Mouse (Mus musculus) lung, adult 2 months (tissue): Measurements from ENCODE around the gene Smpd3. TPM values are rescaled to one million over a fixed set of nuclear protein-coding genes. Genes with fewer than 3 reads are reported as not detected.

Experiments used
- DNase-seq: peaks from one replicate; pipeline ENCODE4 v3.0.0; 2022
- H3K4me1 ChIP-seq: fragments of 200-500 bp; 2 replicates; pipeline ENCODE4 v1.6.1; 2011; ENCODE audit warnings: low read length; ENCODE audit not compliant: control insufficient read depth, insufficient read depth
- H3K4me3 ChIP-seq: fragments of 200-500 bp; replicated peaks from 2 replicates; pipeline ENCODE3; 2011; ENCODE audit warnings: low read depth, mild to moderate bottlenecking, control low read depth, low read length; ENCODE audit errors: extremely low read depth
- CTCF ChIP-seq: fragments of 200-500 bp; IDR thresholded peaks from 2 replicates; pipeline ENCODE4 v1.5.1; 2011; ENCODE audit warnings: mild to moderate bottlenecking, low read length, control low read depth; ENCODE audit not compliant: insufficient read depth
- POLR2A ChIP-seq: fragments of 200-500 bp; IDR thresholded peaks from 2 replicates; pipeline ENCODE4 v1.6.1; 2011; ENCODE audit warnings: low read depth, mild to moderate bottlenecking, control low read depth, low read length, borderline replicate concordance; ENCODE audit errors: extremely low read depth
- WGBS: fragments of 180-500 bp; shearing (Covaris S2); methylation state at CpG from one replicate; pipeline ENCODE4 v1.1.7; 2018; 5-methylcytosine and 5-hydroxymethylcytosine counted together
- polyA plus RNA-seq: library from polyadenylated mRNA; depleted of rRNA; stranded (reverse); fragments of >200 nt; gene quantifications from 2 replicates; pipeline ENCODE4 v1.2.3, GENCODE M21; 2012

Gene Smpd3
- polyA plus RNA-seq, 1 experiment = 7.6 TPM

DNA sequence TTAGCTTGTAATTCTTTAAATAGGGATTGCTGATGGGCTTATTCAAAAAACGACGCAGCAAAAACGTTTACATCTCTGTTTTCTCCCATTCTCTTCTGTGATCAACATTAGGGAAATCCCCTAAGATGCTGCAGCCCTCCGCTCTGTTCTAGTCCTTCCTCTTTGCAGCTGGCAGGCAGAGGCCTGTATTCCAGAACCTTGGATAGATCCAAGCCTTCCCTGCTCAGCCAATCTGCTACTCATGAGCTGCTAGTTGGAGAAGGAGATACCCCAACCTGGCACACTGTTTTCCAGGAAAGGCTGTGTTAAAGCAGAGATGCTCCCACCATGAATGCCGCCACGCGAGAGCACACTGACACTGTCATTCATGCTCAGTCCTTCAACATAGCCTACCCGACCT lies 4.4 kb downstream of the Smpd3 start:
- DNase-seq = no peak
- H3K4me3 ChIP-seq = no peak overlapping the region
- 0 out of 2 replicates have a peak, but pooled peaks cover 3% of the 10 kb centered on the region for H3K4me1 ChIP-seq
- TF ChIP-seq CTCF (no peak), POLR2A (no peak)
- 30% methylated on average over 8 of the region's 8 CpGs for WGBS

- 0 out of 2 replicates have a peak, but pooled peaks cover 3% of the 10 kb centered on the region for H3K4me1 ChIP-seq
- DNase-seq = no peak
- 77% methylated on average over 4 of the region's 4 CpGs for WGBS
- TF ChIP-seq POLR2A (no peak), CTCF (no peak)
- H3K4me3 ChIP-seq = no peak overlapping the region
Measured at GRCm38 (mm10) chr8:106332498-106332897, 5.3 kb downstream of the Smpd3 start.

DNA sequence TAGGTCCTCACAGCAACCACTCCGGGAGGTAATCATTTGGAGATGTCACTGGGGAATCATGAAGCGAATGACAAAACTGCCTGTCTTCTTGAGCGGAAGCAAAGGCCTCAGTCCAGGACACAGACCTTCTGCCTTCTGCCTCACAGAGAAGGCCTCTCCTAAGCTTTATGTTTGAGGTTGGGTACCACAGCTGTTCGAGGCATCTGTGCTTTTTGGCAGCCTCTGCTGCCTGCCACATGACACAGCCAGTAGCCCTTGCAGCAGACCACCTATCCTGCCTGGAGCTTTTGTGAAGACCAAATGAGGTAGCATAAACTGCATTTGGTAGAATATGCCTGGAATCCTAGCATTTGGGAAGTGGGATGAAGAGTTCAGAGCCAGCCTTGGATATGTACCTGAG lies 11.2 kb downstream of the Smpd3 start:
- Histone ChIP-seq H3K4me3 (no peak overlapping the region), H3K4me1 (no peaks in the 10 kb centered on the region)
- TF ChIP-seq CTCF (no peak), POLR2A (no peak)
- 76% methylated on average over 4 of the region's 4 CpGs for WGBS
- DNase-seq = no peak

GRCm38 (mm10) chr8:106321434-106321833 lies 16.4 kb downstream of the Smpd3 start:
- DNase-seq = no peak
- TF ChIP-seq CTCF = no peak
- no peak for TF ChIP-seq POLR2A
- Histone ChIP-seq H3K4me1 (no peaks in the 10 kb centered on the region), H3K4me3 (no peak overlapping the region)
- WGBS = 87% methylated on average over 7 of the region's 7 CpGs

- 73% methylated on average over 6 of the region's 6 CpGs for WGBS
- Histone ChIP-seq H3K4me1 (no peaks in the 10 kb centered on the region), H3K4me3 (no peak overlapping the region)
- TF ChIP-seq CTCF (no peak), POLR2A (no peak)
- no peak for DNase-seq
Measured at GRCm38 (mm10) chr8:106320002-106320401, 17.8 kb downstream of the Smpd3 start.

DNA sequence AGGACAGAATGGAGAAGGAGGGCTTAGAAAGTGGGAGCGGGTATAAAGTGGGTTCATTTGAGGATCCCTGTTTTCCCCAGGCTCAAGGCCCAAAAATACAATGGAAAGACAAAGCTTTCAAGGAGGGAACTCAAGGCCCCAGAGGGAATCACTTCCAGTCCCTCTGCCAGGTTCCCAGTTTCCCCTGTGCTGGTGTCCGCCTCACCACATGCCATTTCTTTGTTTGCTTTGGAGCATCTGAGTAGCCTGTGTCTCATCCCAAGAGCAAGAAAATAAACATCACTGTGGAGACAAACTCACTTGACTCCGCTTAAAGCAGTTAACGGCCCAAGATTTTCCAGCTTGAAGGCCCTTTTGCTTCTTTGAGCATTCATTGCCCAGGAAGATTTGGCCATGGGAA lies 20.7 kb downstream of the Smpd3 start:
- DNase-seq = no peak
- no peaks in the 10 kb centered on the region for H3K4me1 ChIP-seq
- 74% methylated on average over 4 of the region's 4 CpGs for WGBS
- no peak overlapping the region for H3K4me3 ChIP-seq
- TF ChIP-seq CTCF = no peak
- no peak for TF ChIP-seq POLR2A

DNA sequence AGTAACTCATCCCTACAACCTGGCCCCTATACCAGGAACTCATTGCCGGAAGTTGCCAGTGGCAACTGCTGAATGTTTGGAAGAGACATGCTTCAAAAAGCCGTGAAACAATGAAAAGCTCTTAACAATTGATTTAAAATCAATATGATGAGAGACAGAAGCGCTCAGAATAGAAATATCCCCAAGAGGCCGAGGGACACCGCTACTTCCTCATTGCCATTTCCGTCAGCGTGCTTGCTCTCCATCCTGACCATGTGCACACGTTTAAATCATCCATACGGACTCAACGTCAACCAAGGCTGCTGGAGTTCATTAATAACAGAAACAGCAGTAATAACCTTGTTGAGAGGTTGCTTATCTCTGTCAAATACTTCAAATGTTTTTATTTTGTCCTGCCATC lies 21.3 kb downstream of the Smpd3 start:
- no peak for DNase-seq
- WGBS = 55% methylated on average over 10 of the region's 10 CpGs
- no peak for TF ChIP-seq CTCF
- TF ChIP-seq POLR2A = no peak

GRCm38 (mm10) chr8:106315402-106316187 lies 22.2 kb downstream of the Smpd3 start:
- DNase-seq = no peak
- TF ChIP-seq POLR2A (no peak), CTCF (no peak)
- H3K4me1 ChIP-seq = no peaks in the 10 kb centered on the region
- no peak overlapping the region for H3K4me3 ChIP-seq
- WGBS = 70% methylated on average over 6 of the region's 6 CpGs

More for the DNA sequence above, 21.3 kb downstream of the Smpd3 start:
- Histone ChIP-seq H3K4me1 (no peaks in the 10 kb centered on the region), H3K4me3 (no peak overlapping the region)

DNA sequence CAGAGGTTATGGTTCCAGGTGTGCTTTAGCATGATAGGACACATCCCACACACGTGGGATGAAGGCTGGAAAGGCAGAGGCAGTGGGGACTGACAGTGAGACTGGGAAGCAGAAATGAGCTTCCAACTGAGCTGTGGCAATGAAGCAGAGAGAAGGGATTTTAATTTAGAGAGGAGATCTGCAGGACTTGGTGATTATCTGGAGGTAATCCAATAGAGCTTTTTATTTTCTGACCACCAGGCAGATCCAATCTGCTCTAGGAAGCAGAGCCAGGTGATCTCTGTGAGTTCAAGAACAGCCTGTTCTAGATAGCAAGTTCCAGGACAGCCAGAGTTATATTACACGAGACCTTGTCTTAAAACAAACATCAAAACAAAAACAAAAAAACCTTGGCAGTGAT lies 24.0 kb downstream of the Smpd3 start:
- no peak for TF ChIP-seq POLR2A
- no peak for TF ChIP-seq CTCF
- WGBS = 60% methylated on average over 2 of the region's 2 CpGs
- no peak for DNase-seq

More for the DNA sequence above, 24.0 kb downstream of the Smpd3 start:
- H3K4me1 ChIP-seq = 0 out of 2 replicates have a peak, but pooled peaks cover under 1% of the 10 kb centered on the region
- H3K4me3 ChIP-seq = no peak overlapping the region
